In the genomic region with DNA sequence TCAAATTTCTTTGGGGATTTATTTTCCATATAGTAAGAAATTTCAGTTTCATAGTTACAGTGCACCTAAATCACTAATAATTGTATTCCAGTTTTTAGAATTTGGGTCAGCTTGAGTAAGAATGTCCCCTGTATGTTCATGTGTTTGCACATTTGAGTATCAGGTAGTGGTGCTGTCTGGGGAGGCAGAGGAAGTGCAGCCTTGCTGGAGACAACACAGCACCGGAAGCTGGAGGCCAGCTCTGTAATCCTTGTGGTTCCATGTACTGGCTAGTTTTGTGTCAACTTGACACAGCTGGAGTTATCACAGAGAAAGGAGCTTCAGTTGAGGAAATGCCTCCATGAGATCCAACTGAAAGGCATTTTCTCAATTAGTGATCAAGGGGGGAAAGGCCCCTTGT, we compare ENCODE assay signal across 5 mouse cellular contexts. TPM values are rescaled to one million over a fixed set of nuclear protein-coding genes. Genes with fewer than 3 reads are reported as not detected.
A peak's percentile ranks its signal among the peaks of the same experiment; 100 is the strongest.
DNase-seq lines count a peak whose midpoint lies in the region; ATAC-seq lines count a peak whose summit lies in the region.

No protein-coding gene starts in this region.

- ATAC-seq in granulocyte monocyte progenitor cell, adult 5-6 weeks (replicated peaks; ENCODE audit: poor library complexity, severe bottlenecking), result peak; percentile 47; the same call in 1 of the 2 replicates
- peak; percentile 52 for ATAC-seq in inflammation-experienced regulatory T-cells, adult 6 months

- DNase-seq in 416B (ENCODE audit: low read depth) (peak; percentile 64), R1 (ENCODE audit: low read depth, low spot score) (peak; percentile 43)
- DNase-seq in CD4-positive, CD25-positive, alpha-beta regulatory T cell, adult 2 months (ENCODE audit: low read depth, low spot score), result peak; percentile 10

RNA-seq across cellular contexts. Expression of a gene that starts 30.8 kb away (rescaled TPM):
- total RNA-seq in granulocyte monocyte progenitor cell, adult 5-6 weeks (2014; fragmentation: Nextera tagmentation), result 22.0 and 37.7 TPM in 2 replicates
- total RNA-seq in granulocyte monocyte progenitor cell, adult 5-6 weeks (2017), result 40.0 and 46.0 TPM in 2 replicates
- 10 to 100 TPM in 2 of 3 experiments, 1 to 10 TPM in 1; 9.2 to 14.9 (median 11.9) TPM for polyA plus RNA-seq in inflammation-experienced regulatory T-cells, adult 6 months (2017; shearing (Covaris generic))

RNA-seq across cellular contexts. Expression of a gene that starts 33.3 kb away (rescaled TPM):
- 114 and 131 TPM in 2 replicates for total RNA-seq in granulocyte monocyte progenitor cell, adult 5-6 weeks (2014; fragmentation: Nextera tagmentation)
- total RNA-seq in granulocyte monocyte progenitor cell, adult 5-6 weeks (2017), result 117 and 151 TPM in 2 replicates
- polyA plus RNA-seq in inflammation-experienced regulatory T-cells, adult 6 months (2017; shearing (Covaris generic)), result 100 to 1,000 TPM in 2 of 3 experiments, 10 to 100 TPM in 1; 92.5 to 124 (median 103) TPM

RNA-seq across cellular contexts. Expression of a gene that starts 33.3 kb away (rescaled TPM):
- 34.4 and 35.5 TPM in 2 replicates for total RNA-seq in granulocyte monocyte progenitor cell, adult 5-6 weeks (2014; fragmentation: Nextera tagmentation)
- 43.3 and 43.4 TPM in 2 replicates for total RNA-seq in granulocyte monocyte progenitor cell, adult 5-6 weeks (2017)
- polyA plus RNA-seq in inflammation-experienced regulatory T-cells, adult 6 months (2017; shearing (Covaris generic)), result 10 to 100 TPM; 46.3 to 56.7 (median 47.9) TPM

Comparison
In these comparisons a context has a peak if more than half of its experiments do, and no peak if none do; other contexts are left out.
1. Peak in every context shown above with its lines: DNase-seq and ATAC-seq.
2. DNase-seq: peak in every context shown above with its lines; median percentile 64 in 416B; 43 in R1; 10 in CD4-positive, CD25-positive, alpha-beta regulatory T cell, adult 2 months.